Mouse (Mus musculus) kidney, embryonic 15.5 days (tissue): ENCODE results near the gene Lsmem1. TPM values are rescaled to one million over a fixed set of nuclear protein-coding genes. Genes with fewer than 3 reads are reported as not detected.

Source experiments
- microRNA counts: library from miRNA; unstranded; fragments of <30 nt; microRNA quantifications from one replicate; lab custom pipeline; 2016
- microRNA-seq: library from miRNA; unstranded; fragments of <30 nt; microRNA quantifications from one replicate; pipeline ENCODE4, GENCODE M21; 2016
- polyA plus RNA-seq: library from polyadenylated mRNA; unstranded; fragments of >200 nt; fragmentation: Nextera tagmentation; extraction: Ambion mirVana; gene quantifications from 2 replicates; pipeline ENCODE4 v1.2.1, GENCODE M21; 2015

Gene Lsmem1
- polyA plus RNA-seq, 1 experiment from 2014 or later = 0.17 TPM

MicroRNAs within 50 kb of the gene (microRNA counts, 519-probe panel; counts per million panel counts)
- microRNA mmu-miR-1938 (lab: Ali Mortazavi, UCI) = 31.7 counts per million

Small RNA genes lying within 50 kb of the gene (microRNA-seq; reads per million reads assigned to microRNA genes)
- gene Mir1938 = not detected

Other genes with a start within 250 kb of the Lsmem1 start
- 44.8 and 48.4 TPM in 2 replicates for gene Arl4a, start 161.5 kb downstream of the Lsmem1 start, polyA plus RNA-seq
- gene Scin, start 65.3 kb downstream of the Lsmem1 start, polyA plus RNA-seq = 14.9 and 19.9 TPM in 2 replicates
- 102 and 105 TPM in 2 replicates for gene Ifrd1, start 49.0 kb upstream of the Lsmem1 start, polyA plus RNA-seq
- gene Zfp277, start 246.4 kb upstream of the Lsmem1 start, polyA plus RNA-seq = 38.6 and 40.7 TPM in 2 replicates
- gene Dock4, start 246.5 kb upstream of the Lsmem1 start, polyA plus RNA-seq = 15.3 and 17.0 TPM in 2 replicates